Mouse (Mus musculus): ENCODE results near the gene Sphk2. TPM values are rescaled to one million over a fixed set of nuclear protein-coding genes. Genes with fewer than 3 reads are reported as not detected.
A peak's percentile ranks its signal among the peaks of the same experiment; 100 is the strongest.

Sphk2 gene
- total RNA-seq (2021): 10 to 100 TPM; 32.3 to 33.0 TPM
- long read RNA-seq, experiment 1, transcript Sphk2-201 (6 exons, 2,968 nt): minor isoform, 7 of 42 reads
- long read RNA-seq, experiment 1, transcript Sphk2-202 (7 exons, 3,548 nt): major isoform, 15 of 42 reads
- long read RNA-seq, experiment 1, partial matches to known transcripts: 16 of 42 reads
- long read RNA-seq, experiment 1, other reads (novel, unspliced or antisense): 4 of 42 reads
- long read RNA-seq, experiment 2, transcript Sphk2-202 (7 exons, 3,548 nt): major isoform, 12 of 30 reads
- long read RNA-seq, experiment 2, transcript Sphk2-201 (6 exons, 2,968 nt): minor isoform, 7 of 30 reads
- long read RNA-seq, experiment 2, partial matches to known transcripts: 10 of 30 reads
- long read RNA-seq, experiment 2, other reads (novel, unspliced or antisense): 1 of 30 reads

DNA sequence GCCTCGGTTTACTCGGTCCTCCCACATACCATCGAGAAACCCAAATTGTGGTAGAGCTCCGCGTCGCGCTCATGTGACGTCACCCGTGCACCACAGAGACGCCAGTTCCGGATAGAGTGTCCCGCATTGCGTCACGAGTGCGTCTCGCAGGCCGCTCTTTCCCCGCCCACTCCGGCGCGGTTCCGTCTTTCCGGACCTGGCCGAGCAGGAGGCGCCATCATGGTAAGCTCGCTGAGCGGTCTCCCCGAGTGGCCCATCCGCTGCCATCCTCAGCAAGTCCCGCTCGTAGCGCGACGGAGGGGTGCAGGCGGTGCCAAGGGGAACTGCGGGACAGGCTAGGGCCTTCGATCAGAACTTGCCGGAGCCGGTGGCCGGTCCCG, at the start of gene Sphk2:
Gene Sphk2, minus strand, starts transcription at position 85 of the 380 bp plus-strand sequence.
- peak; percentile 98 to 99 for DNase-seq (ENCODE audit: low spot score in 2 of 2)

- no peak for DNase-seq (ENCODE audit: low spot score in 2 of 2)
Observed at GRCm38 (mm10) chr7:45767500-45767899, 49.7 kb upstream of the Sphk2 start.

- DNase-seq (ENCODE audit: low spot score in 2 of 2): no peak
Observed at GRCm38 (mm10) chr7:45766764-45767163, 49.0 kb upstream of the Sphk2 start.

DNA sequence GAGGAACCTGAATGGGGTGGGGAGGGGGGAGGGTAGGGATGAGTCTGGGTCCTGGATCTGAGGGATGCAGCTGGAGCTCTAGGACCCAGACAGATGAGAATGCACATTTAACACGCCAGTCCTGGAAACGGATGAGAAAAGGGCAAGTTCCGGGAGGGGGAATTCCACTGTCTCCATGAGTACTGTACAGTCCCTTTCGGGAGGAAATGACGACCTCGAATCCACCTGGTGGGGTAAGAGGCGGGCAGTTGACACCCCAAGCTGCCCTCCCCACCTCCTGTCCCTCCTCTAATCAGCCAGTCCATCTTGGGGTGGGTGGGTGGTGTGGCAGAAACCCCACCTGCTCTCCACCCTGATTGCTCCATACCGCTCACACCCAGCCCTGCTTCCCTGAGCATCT, 48.2 kb upstream of the Sphk2 start:
- DNase-seq (ENCODE audit: low spot score in 2 of 2): no peak

DNA sequence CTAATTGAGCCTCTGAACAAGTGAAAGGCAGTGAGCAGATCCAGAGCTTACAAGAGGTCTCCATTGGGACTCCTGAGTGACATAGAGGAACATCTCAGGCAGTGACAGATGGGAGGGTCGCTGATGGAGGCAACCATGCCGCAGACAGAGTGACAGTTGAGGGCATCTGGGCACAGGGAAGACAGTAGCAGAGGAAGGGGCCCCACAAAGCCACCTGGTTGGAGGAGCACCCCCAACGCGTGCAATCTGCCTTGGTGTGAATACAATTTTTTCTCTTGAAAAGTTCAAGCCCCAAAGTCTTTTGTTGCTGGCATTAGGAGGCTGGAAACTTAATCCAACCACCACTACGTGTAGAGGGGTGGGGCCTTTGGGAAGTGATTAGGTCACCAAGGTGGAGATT, 42.3 kb upstream of the Sphk2 start:
- no peak for DNase-seq (ENCODE audit: low spot score in 2 of 2)

DNA sequence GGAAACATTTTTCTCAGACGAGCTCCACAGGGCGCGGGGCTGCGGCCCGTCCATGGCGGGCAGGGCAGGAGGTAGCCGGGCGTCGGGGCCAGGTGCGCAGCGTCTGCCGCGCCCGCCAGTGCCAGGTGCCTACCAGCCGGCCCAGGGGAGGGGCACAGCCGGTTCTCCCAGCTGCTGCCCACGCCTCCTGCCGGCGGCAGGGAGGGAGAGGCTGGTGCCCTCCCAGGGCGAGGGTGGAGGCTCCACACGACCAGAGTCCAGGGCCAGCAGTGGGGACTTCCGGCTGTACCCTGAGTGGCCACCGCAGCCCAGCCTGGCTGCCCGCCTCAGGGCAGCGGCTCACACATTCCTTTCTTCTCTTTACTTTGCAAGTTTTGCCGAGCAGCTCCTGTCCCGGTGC, 41.6 kb upstream of the Sphk2 start:
- no peak for DNase-seq (ENCODE audit: low spot score in 2 of 2)

DNA sequence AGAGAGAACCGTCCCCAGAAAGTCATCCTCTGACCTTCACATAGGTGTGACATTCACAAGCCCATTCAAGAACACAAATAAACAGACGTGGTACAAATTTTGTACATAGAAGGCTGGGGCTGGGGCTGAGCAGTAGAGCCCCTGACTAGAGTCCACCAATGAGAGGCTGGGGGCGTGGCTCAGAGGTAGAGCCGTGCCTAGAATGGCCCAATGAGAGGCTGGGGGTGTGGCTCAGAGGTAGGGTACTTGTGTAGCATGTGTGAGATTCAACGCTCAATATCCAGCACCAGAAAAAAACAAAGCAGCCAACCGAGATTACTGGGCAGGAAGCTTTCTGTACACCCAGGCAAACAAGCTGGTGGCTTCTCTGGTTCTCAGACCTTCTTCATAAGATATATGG, 37.9 kb upstream of the Sphk2 start:
- DNase-seq (ENCODE audit: low spot score in 2 of 2): no peak

- no peak for DNase-seq (ENCODE audit: low spot score in 2 of 2)
Observed at GRCm38 (mm10) chr7:45750162-45750561, 32.4 kb upstream of the Sphk2 start.

GRCm38 (mm10) chr7:45749401-45749800, 31.6 kb upstream of the Sphk2 start:
- DNase-seq (ENCODE audit: low spot score in 2 of 2): no peak

DNA sequence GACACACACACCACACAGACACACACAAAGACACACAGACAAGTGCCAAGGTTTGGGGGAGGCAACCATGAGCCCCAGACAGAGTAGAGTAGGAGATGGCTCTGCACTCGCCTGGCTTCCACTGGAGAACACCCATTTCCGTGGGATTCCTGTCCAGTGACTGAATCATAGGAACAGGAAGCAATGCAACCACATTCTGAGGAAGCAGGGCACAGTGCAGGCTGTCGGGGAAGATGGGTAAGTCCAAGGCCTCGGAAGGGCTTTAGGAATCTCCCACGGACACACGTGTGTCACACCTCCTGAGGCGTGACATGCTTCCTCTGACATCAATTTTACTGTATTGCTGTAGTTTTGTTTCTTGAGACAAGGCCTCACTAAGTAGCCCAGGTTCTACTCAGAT, 30.3 kb upstream of the Sphk2 start:
- no peak for DNase-seq (ENCODE audit: low spot score in 2 of 2)

GRCm38 (mm10) chr7:45747450-45747849, 29.6 kb upstream of the Sphk2 start:
- DNase-seq (ENCODE audit: low spot score in 2 of 2): no peak

GRCm38 (mm10) chr7:45746518-45746917, 28.7 kb upstream of the Sphk2 start:
- no peak for DNase-seq (ENCODE audit: low spot score in 2 of 2)

GRCm38 (mm10) chr7:45744387-45744786, 26.6 kb upstream of the Sphk2 start:
- peak; percentile 70 to 82 for DNase-seq (ENCODE audit: low spot score in 2 of 2)

DNA sequence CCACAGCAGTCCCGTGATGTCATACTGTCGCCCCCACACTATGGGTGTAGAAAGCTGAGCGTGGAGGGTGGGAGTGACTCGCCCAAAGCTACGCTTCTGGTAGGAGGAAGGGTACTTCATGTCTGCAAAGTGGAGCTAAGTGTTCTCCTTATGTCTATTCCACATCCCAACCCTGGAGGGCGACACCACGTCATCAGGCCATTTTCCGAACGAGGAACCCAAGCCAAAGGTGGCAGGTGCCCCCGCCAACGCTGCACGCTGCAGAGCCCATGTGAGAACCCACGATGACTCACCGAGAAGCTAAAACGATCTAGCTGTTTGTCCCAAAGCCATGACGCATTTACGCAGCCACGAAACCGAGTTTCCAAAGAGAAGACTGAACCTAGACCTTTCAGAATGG, 24.5 kb upstream of the Sphk2 start:
- peak; percentile 86 to 87 for DNase-seq (ENCODE audit: low spot score in 2 of 2)

GRCm38 (mm10) chr7:45741777-45742176, 24.0 kb upstream of the Sphk2 start:
- peak in 1 of 2 experiments; percentile 34 for DNase-seq (ENCODE audit: low spot score in 2 of 2)

DNA sequence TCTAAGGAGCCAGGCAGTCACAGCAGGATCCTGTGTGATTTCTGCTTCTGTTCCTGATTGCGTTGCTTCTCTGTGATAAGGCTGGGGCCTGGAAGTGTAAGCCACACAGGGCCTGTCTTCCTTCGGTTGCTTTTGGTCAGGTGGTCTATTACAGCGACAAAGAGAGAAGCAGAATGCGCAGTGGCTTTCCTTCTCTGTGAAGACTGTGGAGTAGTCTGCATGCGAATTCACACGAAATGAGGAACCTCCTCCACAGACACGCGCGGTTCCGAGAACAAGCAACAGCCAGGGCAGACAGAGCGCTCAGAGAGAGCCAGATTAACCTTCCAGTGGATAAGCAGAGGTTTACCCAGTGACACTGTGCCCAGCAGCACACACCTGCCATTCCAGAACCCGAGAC, 23.5 kb upstream of the Sphk2 start:
- peak in 1 of 2 experiments; percentile 20 for DNase-seq (ENCODE audit: low spot score in 2 of 2)

DNA sequence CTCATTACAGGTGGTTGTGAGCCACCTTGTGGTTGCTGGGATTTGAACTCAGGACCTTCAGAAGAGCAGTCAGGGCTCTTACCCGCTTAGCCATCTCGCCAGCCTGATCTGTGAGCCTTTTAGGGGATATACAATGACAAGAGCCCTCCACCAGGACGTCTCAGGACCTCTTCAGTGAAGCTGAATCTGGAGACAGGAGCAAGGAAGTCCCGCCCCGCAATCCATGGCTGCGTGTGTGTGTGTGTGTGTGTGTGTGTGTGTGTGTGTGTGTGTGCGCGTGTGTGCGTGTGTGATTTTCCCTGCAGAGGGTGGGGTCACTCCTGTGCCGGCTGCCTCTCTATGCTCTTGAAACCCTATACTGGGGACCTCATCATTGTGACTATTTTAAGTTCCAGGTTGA, 22.0 kb upstream of the Sphk2 start:
- no peak for DNase-seq (ENCODE audit: low spot score in 2 of 2)

DNA sequence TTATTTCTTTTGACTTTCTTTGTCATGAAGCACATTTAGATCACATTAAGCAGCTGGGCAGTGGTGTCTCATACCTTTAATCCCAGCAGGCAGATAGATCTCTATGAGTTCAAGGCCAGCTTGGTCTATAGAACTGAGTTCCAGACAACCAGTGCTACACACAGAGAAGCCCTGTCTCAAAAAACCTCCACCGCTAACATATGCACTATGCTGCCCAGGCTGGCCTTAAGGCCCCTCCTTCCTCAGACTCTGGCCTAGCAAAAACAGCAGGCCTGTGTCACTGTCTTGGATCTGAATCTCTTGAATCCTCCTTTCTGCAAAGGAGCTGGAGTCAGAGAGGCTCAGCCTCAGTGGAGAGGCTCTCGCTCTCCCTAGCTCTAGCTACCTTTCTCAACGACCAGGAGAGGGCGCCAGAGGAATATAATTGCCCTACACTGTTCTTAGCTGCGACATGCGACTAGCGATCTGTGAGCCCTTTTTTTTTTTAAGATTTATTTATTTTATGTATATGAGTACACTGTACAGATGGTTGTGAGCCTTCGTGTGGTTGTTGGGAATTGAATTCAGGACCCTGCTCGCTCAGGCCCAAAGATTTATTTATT, 21.5 kb upstream of the Sphk2 start:
- DNase-seq (ENCODE audit: low spot score in 2 of 2): peak; percentile 90 to 93

GRCm38 (mm10) chr7:45733477-45733876, 15.7 kb upstream of the Sphk2 start:
- DNase-seq (ENCODE audit: low spot score in 2 of 2): no peak

- DNase-seq (ENCODE audit: low spot score in 2 of 2): no peak
Observed at GRCm38 (mm10) chr7:45730727-45731431, 13.1 kb upstream of the Sphk2 start.

GRCm38 (mm10) chr7:45727625-45728024, 9.8 kb upstream of the Sphk2 start:
- no peak for DNase-seq (ENCODE audit: low spot score in 2 of 2)

- no peak for DNase-seq (ENCODE audit: low spot score in 2 of 2)
Observed at GRCm38 (mm10) chr7:45726419-45726818, 8.6 kb upstream of the Sphk2 start.

All from left cerebral cortex, adult 18-20 months (tissue).